Mouse (Mus musculus): ENCODE data around the gene Mogat2.

Gene Mogat2

GRCm38 (mm10) chr7:99238417-99238816 is at the start of gene Mogat2:
TSS of gene Mogat2 (minus strand) at chr7:99238619.
- no peak for DNase-seq

DNA sequence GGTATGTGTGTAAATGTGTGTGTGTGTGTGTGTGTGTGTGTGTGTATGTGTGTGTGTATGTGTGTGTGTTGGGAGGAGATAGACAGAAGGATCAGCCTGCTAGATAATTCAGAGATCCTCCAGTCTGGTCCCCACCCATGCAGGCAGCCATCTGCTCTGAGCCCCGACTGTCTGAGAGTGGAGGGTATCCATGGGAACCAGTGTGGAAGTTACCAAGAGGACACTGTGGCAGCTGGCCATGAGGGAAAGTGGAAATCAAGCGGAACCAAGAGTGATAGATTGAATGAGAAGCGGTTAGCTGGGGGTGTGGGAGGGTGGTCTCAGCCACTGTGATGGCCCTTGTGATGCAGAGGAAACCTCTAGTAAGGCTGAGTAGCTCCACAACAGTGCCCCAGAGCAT is 48.9 kb upstream of the Mogat2 start:
- DNase-seq, result no peak

GRCm38 (mm10) chr7:99279586-99279985 is 41.2 kb upstream of the Mogat2 start:
- no peak for DNase-seq

GRCm38 (mm10) chr7:99278309-99278708 is 39.9 kb upstream of the Mogat2 start:
- DNase-seq, result no peak

- DNase-seq, result no peak
These were observed 38.3 kb upstream of the Mogat2 start for GRCm38 (mm10) chr7:99276679-99277078.

DNA sequence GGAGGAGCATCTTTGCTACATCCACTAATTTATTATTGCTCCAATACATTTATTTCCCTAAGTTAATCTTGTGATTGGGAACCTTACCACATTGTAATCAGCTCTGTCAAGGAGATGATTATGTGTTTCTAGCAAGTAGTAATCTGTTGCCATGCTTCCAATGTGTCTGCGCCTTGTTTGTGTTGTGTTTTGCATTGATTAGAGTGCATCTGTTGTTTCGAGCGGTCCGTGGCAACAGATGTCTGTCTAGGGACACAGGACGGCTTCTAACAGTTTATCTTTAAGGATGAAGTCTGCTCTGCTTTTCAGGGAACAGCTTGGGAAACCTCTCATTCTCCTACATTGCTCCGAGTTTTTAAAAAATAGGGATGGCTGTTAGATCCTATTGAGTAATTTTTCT is 36.7 kb upstream of the Mogat2 start:
- DNase-seq, result no peak

GRCm38 (mm10) chr7:99271630-99272029 is 33.2 kb upstream of the Mogat2 start:
- DNase-seq, result no peak

DNA sequence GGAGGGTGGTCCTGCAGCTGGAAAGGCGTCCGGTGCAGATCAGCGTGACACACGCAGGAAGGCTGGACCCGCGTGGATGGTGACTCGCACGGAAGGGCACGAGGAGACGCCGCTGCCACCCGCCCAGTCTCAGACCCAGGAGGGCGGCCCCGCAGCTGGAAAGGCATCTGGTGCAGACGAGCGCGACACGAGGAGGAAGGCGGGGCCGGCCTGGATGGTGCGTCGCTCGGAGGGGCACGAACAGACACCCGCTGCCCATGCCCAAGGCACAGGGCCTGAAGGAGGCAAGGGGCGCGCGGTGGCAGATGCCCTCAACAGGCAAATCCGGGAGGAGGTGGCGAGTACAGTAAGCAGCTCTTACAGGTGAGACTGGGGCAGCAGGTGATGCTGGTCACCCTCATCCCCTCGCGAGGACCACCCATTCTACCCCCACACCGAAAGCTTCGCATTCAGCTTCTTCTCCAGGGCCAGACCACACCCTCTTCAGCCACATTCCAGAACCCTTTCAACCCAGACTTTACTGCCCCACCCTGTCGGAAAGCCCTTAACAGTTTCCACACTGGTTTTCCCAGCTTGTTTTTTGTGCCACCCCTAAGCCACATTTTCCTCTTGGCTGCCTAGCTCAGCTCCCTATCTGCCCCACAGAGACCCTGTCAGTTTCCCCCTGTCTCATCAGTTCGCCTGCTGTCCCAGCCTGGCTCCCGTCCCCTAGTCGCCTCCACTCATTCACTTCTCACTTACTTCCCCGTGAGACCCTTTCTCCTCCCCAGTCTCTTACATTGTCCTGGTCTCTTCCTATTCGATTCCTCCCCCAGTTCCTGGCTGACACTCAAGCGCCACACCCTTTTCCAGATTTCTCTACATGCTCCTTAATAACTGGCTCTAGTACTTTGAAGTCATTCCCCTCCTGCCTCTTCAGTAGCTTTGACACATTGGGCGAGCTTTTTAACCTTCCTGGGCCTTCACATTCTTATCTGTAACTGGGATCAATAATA is 30.8 kb upstream of the Mogat2 start:
- peak; percentile 38 for DNase-seq

DNA sequence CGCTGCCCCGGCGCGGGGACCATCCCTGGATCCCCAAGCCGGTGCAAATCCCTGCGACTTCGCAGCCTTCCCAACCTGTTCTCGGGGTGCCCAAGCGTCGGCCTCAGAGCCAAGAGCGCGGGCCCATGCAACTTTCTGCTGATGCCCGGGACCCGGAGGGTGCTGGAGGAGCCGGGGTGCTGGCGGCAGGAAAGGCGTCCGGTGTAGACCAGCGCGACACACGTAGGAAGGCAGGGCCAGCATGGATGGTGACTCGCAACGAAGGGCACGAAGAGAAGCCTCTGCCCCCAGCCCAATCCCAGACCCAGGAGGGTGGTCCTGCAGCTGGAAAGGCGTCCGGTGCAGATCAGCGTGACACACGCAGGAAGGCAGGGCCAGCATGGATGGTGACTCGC is 30.1 kb upstream of the Mogat2 start:
- DNase-seq, result peak; percentile 28

DNA sequence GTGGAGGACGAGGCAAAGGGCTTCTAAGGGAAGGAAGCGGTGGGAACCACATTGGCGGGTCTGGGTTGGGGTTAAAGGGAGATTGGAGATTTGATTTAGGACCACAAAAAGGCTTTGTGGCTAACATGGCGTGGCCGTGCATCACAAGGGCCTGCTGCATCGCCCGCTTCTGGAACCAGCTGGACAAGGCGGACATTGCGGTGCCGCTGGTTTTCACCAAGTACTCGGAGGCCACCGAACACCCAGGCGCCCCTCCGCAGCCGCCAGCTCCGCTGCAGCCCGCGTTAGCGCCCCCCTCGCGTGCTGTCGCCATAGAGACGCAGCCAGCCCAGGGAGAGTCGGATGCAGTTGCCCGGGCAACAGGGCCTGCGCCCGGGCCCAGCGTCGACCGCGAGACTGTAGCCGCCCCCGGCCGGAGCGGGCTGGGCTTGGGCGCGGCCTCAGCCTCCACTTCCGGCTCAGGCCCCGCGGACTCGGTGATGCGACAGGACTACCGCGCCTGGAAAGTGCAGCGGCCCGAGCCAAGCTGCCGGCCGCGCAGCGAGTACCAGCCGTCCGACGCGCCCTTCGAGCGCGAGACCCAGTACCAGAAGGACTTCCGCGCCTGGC is 29.6 kb upstream of the Mogat2 start:
- peak; percentile 74 for DNase-seq

DNA sequence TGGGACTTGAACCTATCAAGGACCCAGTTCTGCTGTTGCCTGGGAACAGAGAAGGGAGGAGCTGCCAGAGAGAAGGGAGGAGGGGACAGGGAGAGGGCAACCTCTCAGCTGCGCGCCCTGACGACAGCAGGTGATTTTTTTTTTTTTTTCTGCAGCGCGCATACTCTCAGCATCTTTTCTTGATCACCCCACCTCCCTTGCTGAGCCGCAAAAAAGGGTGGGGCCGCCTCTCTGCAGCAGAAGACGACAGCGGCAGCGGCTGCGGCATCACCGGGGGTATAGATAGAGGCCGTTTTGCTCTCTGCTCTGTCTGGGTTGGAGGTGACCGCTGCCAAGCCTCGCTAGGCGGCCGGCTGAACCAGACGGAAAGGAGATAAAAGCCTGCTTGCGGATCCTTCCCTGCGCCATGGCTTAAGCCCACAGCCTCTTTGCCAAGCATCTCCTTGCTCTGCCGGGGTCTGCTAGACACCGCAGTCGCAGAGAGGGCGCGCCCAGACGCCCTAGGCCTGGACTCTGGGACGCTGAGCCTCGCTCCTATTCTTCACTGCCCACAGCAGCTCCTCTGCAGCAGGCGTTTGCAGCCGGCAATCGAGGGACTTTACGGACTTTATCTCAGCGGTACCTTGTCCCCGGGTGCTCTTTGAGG is 29.0 kb upstream of the Mogat2 start, which contains the start of gene Map6:
Map6 (plus strand) TSS at position 197 of the 646 bp plus-strand sequence.
- peak; percentile 84 for DNase-seq

DNA sequence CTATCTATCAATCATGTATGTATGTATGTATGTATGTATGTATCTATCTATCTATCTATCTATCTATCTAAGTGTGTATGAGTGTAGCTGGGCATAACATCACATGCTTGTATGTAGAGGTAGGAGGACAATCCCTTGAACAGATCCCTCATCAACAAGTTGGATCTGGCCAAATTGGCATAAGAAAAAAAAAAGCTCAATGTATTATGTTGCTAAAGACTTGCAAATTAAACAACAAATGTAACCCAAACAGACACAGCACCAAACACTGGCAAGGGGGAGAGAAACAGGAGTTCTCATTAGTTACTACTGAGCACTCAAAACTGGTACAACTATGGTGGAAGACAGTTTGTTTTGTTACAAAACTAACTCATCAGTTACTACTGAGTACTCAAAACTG is 26.2 kb upstream of the Mogat2 start:
- DNase-seq, result no peak

DNA sequence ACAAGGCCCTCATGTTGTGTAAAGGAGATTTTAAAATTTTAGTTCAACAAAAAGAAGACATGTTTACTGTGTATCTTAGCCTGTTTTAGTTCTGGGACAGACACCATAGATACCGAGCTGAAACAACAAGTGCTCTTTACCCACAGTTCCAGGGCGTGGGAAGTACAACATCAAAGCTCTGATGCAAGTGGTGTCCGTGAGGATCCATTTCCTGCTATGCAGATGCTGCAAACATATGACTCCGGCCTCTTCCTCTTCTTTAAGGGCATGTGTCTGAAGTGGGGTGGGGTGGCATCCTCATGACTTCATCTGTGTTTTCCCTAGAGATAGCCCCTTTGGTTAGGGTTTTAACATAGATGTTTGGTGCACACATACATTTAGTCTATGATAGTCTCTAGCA is 25.1 kb upstream of the Mogat2 start:
- DNase-seq, result no peak

GRCm38 (mm10) chr7:99261900-99262299 is 23.5 kb upstream of the Mogat2 start:
- DNase-seq, result no peak

- no peak for DNase-seq
These were observed 16.6 kb upstream of the Mogat2 start for GRCm38 (mm10) chr7:99255006-99255405.

- no peak for DNase-seq
These were observed 12.0 kb upstream of the Mogat2 start for GRCm38 (mm10) chr7:99250386-99250785.

- DNase-seq, result peak; percentile 31
These were observed 11.1 kb upstream of the Mogat2 start for GRCm38 (mm10) chr7:99249582-99249911.

DNA sequence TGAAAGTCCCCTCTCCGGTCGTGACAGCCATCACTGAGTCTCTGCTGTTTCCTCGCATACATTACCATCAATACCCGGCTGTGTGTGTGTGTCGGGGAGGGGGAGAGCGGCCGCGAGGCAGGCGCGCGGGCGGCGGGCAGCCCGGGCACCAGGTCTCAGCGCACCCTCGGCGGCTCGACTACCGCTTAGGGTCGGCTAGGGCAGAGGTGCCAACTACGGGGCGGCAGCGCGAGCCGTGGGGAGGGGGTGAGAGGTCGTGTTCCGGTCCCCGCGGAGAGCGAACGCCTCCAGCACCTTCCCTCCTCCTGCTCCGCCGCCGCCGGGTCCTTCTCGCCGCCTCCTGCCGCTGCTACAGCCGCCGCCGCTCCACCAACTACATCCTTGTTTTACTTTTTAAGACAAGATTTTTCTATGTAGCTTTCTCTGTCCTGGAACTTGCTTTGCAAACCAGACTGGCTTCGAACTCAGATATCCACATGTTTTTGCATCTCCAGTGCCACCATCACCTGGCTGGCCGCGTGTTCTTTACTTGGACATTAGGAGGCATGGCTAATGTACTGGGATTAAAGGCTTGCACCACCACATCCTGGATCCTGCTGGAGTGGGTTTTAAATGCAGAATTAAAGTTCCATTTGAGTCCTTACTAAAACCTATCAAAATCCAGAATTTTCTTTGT is 10.6 kb upstream of the Mogat2 start:
- DNase-seq, result no peak

DNA sequence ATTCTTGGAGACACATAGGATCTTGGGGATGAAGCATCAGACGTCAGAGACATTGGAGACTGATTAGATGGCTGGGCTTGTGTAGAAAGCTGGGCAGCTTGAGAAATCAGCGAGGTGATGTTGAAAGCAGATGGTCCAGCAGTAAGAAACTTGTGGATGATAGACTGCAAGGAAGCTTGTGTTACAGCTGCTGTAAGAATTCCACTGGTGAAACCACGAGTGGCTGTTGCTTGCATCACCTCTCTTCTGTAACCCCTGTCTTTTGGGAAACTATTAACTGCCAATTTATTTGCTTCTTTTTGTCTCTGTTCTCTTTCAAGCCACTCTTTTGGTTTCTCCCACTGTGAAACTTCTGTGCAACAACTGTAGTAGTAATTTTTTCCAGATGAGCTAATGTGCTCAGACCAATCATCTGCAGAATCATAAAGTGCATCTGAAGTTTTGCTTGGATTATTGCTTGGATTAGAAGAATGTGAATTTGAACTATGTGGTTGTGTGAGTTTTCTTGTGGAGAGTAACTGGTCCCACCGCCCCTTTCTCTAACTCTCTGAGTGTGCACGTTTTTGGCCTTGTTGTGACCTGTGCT is 9.8 kb upstream of the Mogat2 start:
- no peak for DNase-seq

- DNase-seq, result no peak
These were observed 3.7 kb upstream of the Mogat2 start for GRCm38 (mm10) chr7:99242097-99242496.

GRCm38 (mm10) chr7:99236888-99237660 is 1.3 kb downstream of the Mogat2 start:
- DNase-seq, result no peak

GRCm38 (mm10) chr7:99235657-99236056 is 2.8 kb downstream of the Mogat2 start:
- DNase-seq, result no peak
